Mouse (Mus musculus): ENCODE results near the gene Nyap2. TPM values are rescaled to one million over a fixed set of nuclear protein-coding genes. Genes with fewer than 3 reads are reported as not detected.

Gene Nyap2
- polyA plus RNA-seq, 1 experiment from 2014 or later = 0.02 TPM

GRCm38 (mm10) chr1:81092886-81093285 lies 16.1 kb downstream of the Nyap2 start:
- H3K27me3 ChIP-seq = no peaks in the 10 kb centered on the region
- 78% methylated on average over 4 of the region's 4 CpGs for WGBS (ENCODE audit: insufficient replicate concordance)
- ATAC-seq (ENCODE audit: low read depth) (no peak), DNase-seq (no peak)
- H3K4me3 ChIP-seq (replicated peaks) = no peak overlapping the region
- no peaks in the 10 kb centered on the region for H3K36me3 ChIP-seq
- no peaks in the 10 kb centered on the region for H3K4me1 ChIP-seq (replicated peaks)
- no peak overlapping the region for H3K27ac ChIP-seq
- H3K9ac ChIP-seq = no peak overlapping the region
- H3K4me2 ChIP-seq = no peak overlapping the region
- H3K9me3 ChIP-seq (replicated peaks) = no peaks in the 10 kb centered on the region

GRCm38 (mm10) chr1:81098950-81099349 lies 22.2 kb downstream of the Nyap2 start:
- WGBS (ENCODE audit: insufficient replicate concordance) = 56% methylated on average over 1 of the region's 1 CpGs

GRCm38 (mm10) chr1:81101749-81102148 lies 25.0 kb downstream of the Nyap2 start:
- Histone ChIP-seq H3K9ac (no peak overlapping the region), H3K4me2 (no peak overlapping the region), H3K36me3 (no peaks in the 10 kb centered on the region), H3K27me3 (no peaks in the 10 kb centered on the region), H3K9me3 (replicated peaks) (no peaks in the 10 kb centered on the region), H3K27ac (no peak overlapping the region), H3K4me3 (replicated peaks) (no peak overlapping the region), H3K4me1 (replicated peaks) (no peaks in the 10 kb centered on the region)
- no peak for ATAC-seq (ENCODE audit: low read depth)
- no peak for DNase-seq
- WGBS (ENCODE audit: insufficient replicate concordance) = 51% methylated on average over 1 of the region's 1 CpGs

More at GRCm38 (mm10) chr1:81098950-81099349, 22.2 kb downstream of the Nyap2 start:
- Histone ChIP-seq H3K27me3 (no peaks in the 10 kb centered on the region), H3K9ac (no peak overlapping the region), H3K27ac (no peak overlapping the region), H3K4me3 (replicated peaks) (no peak overlapping the region), H3K36me3 (no peaks in the 10 kb centered on the region), H3K9me3 (replicated peaks) (no peaks in the 10 kb centered on the region), H3K4me1 (replicated peaks) (no peaks in the 10 kb centered on the region), H3K4me2 (no peak overlapping the region)
- ATAC-seq (ENCODE audit: low read depth) (no peak), DNase-seq (no peak)

- H3K9me3 ChIP-seq (replicated peaks) = no peaks in the 10 kb centered on the region
- no peak for ATAC-seq (ENCODE audit: low read depth)
Observed at GRCm38 (mm10) chr1:81119732-81120131, 43.0 kb downstream of the Nyap2 start.

GRCm38 (mm10) chr1:81132007-81132712 lies 55.4 kb downstream of the Nyap2 start:
- H3K9ac ChIP-seq = no peak overlapping the region
- no peak overlapping the region for H3K4me2 ChIP-seq
- no peaks in the 10 kb centered on the region for H3K36me3 ChIP-seq
- 69% methylated on average over 8 of the region's 8 CpGs for WGBS (ENCODE audit: insufficient replicate concordance)
- no peaks in the 10 kb centered on the region for H3K9me3 ChIP-seq (replicated peaks)
- H3K27ac ChIP-seq = no peak overlapping the region
- no peaks in the 10 kb centered on the region for H3K4me1 ChIP-seq (replicated peaks)
- no peak overlapping the region for H3K4me3 ChIP-seq (replicated peaks)
- no peak for ATAC-seq (ENCODE audit: low read depth)
- no peaks in the 10 kb centered on the region for H3K27me3 ChIP-seq
- no peak for DNase-seq

More at GRCm38 (mm10) chr1:81119732-81120131, 43.0 kb downstream of the Nyap2 start:
- Histone ChIP-seq H3K27ac (no peak overlapping the region), H3K4me3 (replicated peaks) (no peak overlapping the region), H3K9ac (no peak overlapping the region), H3K27me3 (no peaks in the 10 kb centered on the region), H3K36me3 (no peaks in the 10 kb centered on the region), H3K4me2 (no peak overlapping the region), H3K4me1 (replicated peaks) (no peaks in the 10 kb centered on the region)
- no peak for DNase-seq

- no peak overlapping the region for H3K27ac ChIP-seq
Observed at GRCm38 (mm10) chr1:81143855-81144254, 67.1 kb downstream of the Nyap2 start.

GRCm38 (mm10) chr1:81145576-81145975 lies 68.8 kb downstream of the Nyap2 start:
- Histone ChIP-seq H3K9ac (no peak overlapping the region), H3K27ac (no peak overlapping the region), H3K4me2 (no peak overlapping the region), H3K4me3 (replicated peaks) (no peak overlapping the region), H3K36me3 (no peaks in the 10 kb centered on the region), H3K9me3 (replicated peaks) (no peaks in the 10 kb centered on the region), H3K4me1 (replicated peaks) (no peaks in the 10 kb centered on the region), H3K27me3 (no peaks in the 10 kb centered on the region)
- DNase-seq = no peak
- ATAC-seq (ENCODE audit: low read depth) = no peak

More at GRCm38 (mm10) chr1:81143855-81144254, 67.1 kb downstream of the Nyap2 start:
- H3K36me3 ChIP-seq = no peaks in the 10 kb centered on the region
- no peak overlapping the region for H3K9ac ChIP-seq
- ATAC-seq (ENCODE audit: low read depth) (no peak), DNase-seq (no peak)
- H3K4me1 ChIP-seq (replicated peaks) = no peaks in the 10 kb centered on the region
- no peak overlapping the region for H3K4me2 ChIP-seq
- no peaks in the 10 kb centered on the region for H3K27me3 ChIP-seq
- no peak overlapping the region for H3K4me3 ChIP-seq (replicated peaks)
- no peaks in the 10 kb centered on the region for H3K9me3 ChIP-seq (replicated peaks)

- no peak overlapping the region for H3K4me3 ChIP-seq (replicated peaks)
- no peak for ATAC-seq (ENCODE audit: low read depth)
- H3K4me2 ChIP-seq = no peak overlapping the region
- no peak for DNase-seq
- H3K9ac ChIP-seq = no peak overlapping the region
- no peak overlapping the region for H3K27ac ChIP-seq
- WGBS (ENCODE audit: insufficient replicate concordance) = 68% methylated on average over 3 of the region's 3 CpGs
- no peaks in the 10 kb centered on the region for H3K36me3 ChIP-seq
- H3K9me3 ChIP-seq (replicated peaks) = no peaks in the 10 kb centered on the region
- H3K27me3 ChIP-seq = no peaks in the 10 kb centered on the region
- no peaks in the 10 kb centered on the region for H3K4me1 ChIP-seq (replicated peaks)
Observed at GRCm38 (mm10) chr1:81169245-81169644, 92.5 kb downstream of the Nyap2 start.

- Histone ChIP-seq H3K27ac (no peak overlapping the region), H3K9ac (no peak overlapping the region), H3K27me3 (no peaks in the 10 kb centered on the region), H3K9me3 (replicated peaks) (no peaks in the 10 kb centered on the region), H3K4me1 (replicated peaks) (no peaks in the 10 kb centered on the region), H3K36me3 (no peaks in the 10 kb centered on the region), H3K4me2 (no peak overlapping the region), H3K4me3 (replicated peaks) (no peak overlapping the region)
- ATAC-seq (ENCODE audit: low read depth) (no peak), DNase-seq (no peak)
Observed at GRCm38 (mm10) chr1:81172703-81173102, 96.0 kb downstream of the Nyap2 start.

GRCm38 (mm10) chr1:81173303-81173702 lies 96.6 kb downstream of the Nyap2 start:
- Histone ChIP-seq H3K9me3 (replicated peaks) (no peaks in the 10 kb centered on the region), H3K4me3 (replicated peaks) (no peak overlapping the region), H3K27me3 (no peaks in the 10 kb centered on the region), H3K4me1 (replicated peaks) (no peaks in the 10 kb centered on the region), H3K4me2 (no peak overlapping the region), H3K36me3 (no peaks in the 10 kb centered on the region), H3K27ac (no peak overlapping the region), H3K9ac (no peak overlapping the region)
- 37% methylated on average over 1 of the region's 1 CpGs for WGBS (ENCODE audit: insufficient replicate concordance)
- DNase-seq (no peak), ATAC-seq (ENCODE audit: low read depth) (no peak)

GRCm38 (mm10) chr1:81179725-81180124 lies 103.0 kb downstream of the Nyap2 start:
- Histone ChIP-seq H3K36me3 (no peaks in the 10 kb centered on the region), H3K9ac (no peak overlapping the region), H3K27ac (no peak overlapping the region), H3K4me2 (no peak overlapping the region), H3K4me3 (replicated peaks) (no peak overlapping the region), H3K27me3 (no peaks in the 10 kb centered on the region), H3K4me1 (replicated peaks) (no peaks in the 10 kb centered on the region), H3K9me3 (replicated peaks) (no peaks in the 10 kb centered on the region)
- DNase-seq (no peak), ATAC-seq (ENCODE audit: low read depth) (no peak)
- WGBS (ENCODE audit: insufficient replicate concordance) = 78% methylated on average over 4 of the region's 4 CpGs

GRCm38 (mm10) chr1:81180686-81181085 lies 103.9 kb downstream of the Nyap2 start:
- H3K9ac ChIP-seq = no peak overlapping the region
- no peak overlapping the region for H3K4me3 ChIP-seq (replicated peaks)
- H3K4me1 ChIP-seq (replicated peaks) = no peaks in the 10 kb centered on the region
- H3K27me3 ChIP-seq = no peaks in the 10 kb centered on the region
- no peaks in the 10 kb centered on the region for H3K9me3 ChIP-seq (replicated peaks)
- no peaks in the 10 kb centered on the region for H3K36me3 ChIP-seq
- no peak overlapping the region for H3K4me2 ChIP-seq
- ATAC-seq (ENCODE audit: low read depth) = no peak
- no peak overlapping the region for H3K27ac ChIP-seq
- no peak for DNase-seq
- 50% methylated on average over 3 of the region's 3 CpGs for WGBS (ENCODE audit: insufficient replicate concordance)

All from liver, embryonic 13.5 days (tissue).